Mouse (Mus musculus): ENCODE measurements at regions not wholly inside any gene's neighbourhood (a gene's known extent, or its start where the extent isn't known, plus 50 kb on each side); places are given as distances from the start of the nearest gene placed in this dataset.

DNA sequence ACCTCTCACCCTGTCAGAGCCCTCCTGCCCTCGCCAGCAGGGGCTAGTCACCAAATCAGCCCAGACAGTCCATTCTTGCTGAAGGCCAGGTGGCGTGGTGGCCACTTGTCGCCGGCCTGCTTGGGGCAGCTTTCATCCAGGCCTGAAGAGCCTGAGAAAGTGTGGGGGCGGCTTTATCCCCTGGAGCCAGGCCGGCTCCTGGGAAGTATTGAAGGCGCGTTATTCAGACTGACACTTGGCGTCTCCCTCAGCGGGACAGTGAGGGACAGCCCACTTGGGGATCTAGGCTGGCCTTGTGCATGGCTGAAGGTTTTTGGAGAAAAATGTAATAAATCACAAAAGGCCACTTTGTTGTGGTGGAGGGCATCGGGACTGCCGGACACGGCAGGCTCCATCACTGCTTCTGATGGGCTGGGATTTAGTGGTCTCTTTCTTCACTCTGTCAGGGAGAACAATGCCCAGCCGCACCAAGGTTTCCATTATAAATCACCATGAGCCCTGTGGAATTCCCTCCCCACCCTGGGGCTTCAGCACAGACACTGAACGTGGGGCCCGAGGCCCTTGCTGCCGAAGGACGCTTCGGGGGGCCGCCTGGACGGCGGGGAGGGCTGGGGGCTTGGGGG is 75.8 kb upstream of the Ccnd1 start:
- no peak for TF ChIP-seq CTCF (IDR thresholded peaks at IDR 0.05; ENCODE audit: extremely low read depth, insufficient read depth, insufficient read length, insufficient replicate concordance)
- no peak for TF ChIP-seq POLR2A (IDR thresholded peaks at IDR 0.05; ENCODE audit: low read depth, low read length)
